11 mouse cellular contexts compared by ENCODE assay signal in the genomic region with DNA sequence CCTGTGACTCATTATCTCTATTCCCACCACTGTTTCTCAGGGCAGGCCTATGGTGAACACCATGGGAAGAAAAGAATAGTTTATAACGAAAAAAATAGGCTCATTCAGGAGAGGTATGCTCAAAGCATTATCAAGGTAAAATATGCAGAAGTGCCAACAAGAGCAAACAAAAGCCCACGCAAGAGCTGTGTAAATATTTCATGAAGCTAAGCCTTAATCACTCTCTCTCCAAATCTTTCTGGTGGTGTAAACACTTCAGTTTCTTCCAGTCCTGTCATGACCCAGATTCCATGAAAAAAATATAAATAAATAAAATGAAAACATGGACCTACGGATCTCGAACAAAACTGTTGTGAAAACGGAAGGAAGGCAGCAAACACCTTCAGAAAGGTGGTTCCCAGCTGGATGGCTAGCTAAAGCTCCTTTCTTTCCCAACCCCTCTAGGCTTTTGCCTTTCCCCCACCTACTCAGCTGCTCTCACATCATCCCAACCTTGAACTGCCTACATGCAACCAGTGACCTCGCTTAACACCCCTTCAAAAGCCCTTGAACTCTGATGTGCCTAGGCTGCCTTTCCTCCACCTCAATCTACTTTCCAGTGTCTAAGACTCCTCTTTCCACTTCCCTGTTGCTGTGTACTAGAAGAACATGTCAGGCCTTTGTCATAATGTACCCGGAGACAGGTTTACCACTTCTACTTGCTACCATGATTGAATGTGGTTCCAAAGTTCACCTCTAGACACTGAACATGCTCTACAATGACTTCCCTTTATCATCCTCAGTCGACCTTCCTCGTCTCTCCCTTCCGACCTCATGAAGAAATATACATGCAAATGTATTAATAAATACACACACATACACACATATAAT. TPM values are rescaled to one million over a fixed set of nuclear protein-coding genes. Genes with fewer than 3 reads are reported as not detected.
DNase-seq lines count a peak whose midpoint lies in the region; ATAC-seq and TF ChIP-seq lines count a peak whose summit lies in the region.
"Had no signal": no experiment of that assay in that cellular context is flagged by ENCODE, and none has a peak within 500 bp of the region (broad histone marks: within the 10 kb centered on the region; RNA-seq: fewer than 3 reads in every experiment).

No protein-coding gene starts in this region.

- H3K9me3 ChIP-seq in forebrain, embryonic 16.5 days (ENCODE audit: control insufficient read depth, low read length), result no peaks in the 10 kb centered on the region
- H3K9me3 ChIP-seq in forebrain, embryonic 14.5 days (replicated peaks; ENCODE audit: control insufficient read depth, low read length), result no peaks in the 10 kb centered on the region
- H3K9me3 ChIP-seq in intestine, embryonic 14.5 days (ENCODE audit: control insufficient read depth, low read length), result no peaks in the 10 kb centered on the region
- no peaks in the 10 kb centered on the region for H3K9me3 ChIP-seq in neural tube, embryonic 14.5 days (ENCODE audit: control insufficient read depth, low read length)

- DNase-seq in forebrain, embryonic 14.5 days (ENCODE audit: low spot score), result no peak
- no peak for DNase-seq in left cerebral cortex, adult 2 months (ENCODE audit: extremely low spot score in 1 of 2, low spot score in 2 of 2)
- no peak for DNase-seq in left cerebral cortex, adult 18-20 months (ENCODE audit: low spot score in 2 of 2)
- no peak for DNase-seq in intestine, embryonic 14.5 days (ENCODE audit: low spot score)
- DNase-seq in gastrocnemius, postnatal 25 days, result no peak
- DNase-seq in left cerebral cortex, postnatal 36 days (ENCODE audit: low spot score in 2 of 2), result no peak
- DNase-seq: adrenal gland, postnatal 14 days; thymus, postnatal 4 days had no signal

- H3K36me3 ChIP-seq in forebrain, embryonic 16.5 days (ENCODE audit: control insufficient read depth, insufficient read depth), result no peaks in the 10 kb centered on the region
- H3K36me3 ChIP-seq in forebrain, embryonic 14.5 days (ENCODE audit: control insufficient read depth, insufficient read depth, low read length), result no peaks in the 10 kb centered on the region
- no peaks in the 10 kb centered on the region for H3K36me3 ChIP-seq in intestine, embryonic 14.5 days (ENCODE audit: control insufficient read depth, insufficient read depth, low read length)
- no peaks in the 10 kb centered on the region for H3K36me3 ChIP-seq in neural tube, embryonic 14.5 days (ENCODE audit: control insufficient read depth, insufficient read depth, low read length)

- no peak overlapping the region for H3K27ac ChIP-seq in forebrain, embryonic 16.5 days (ENCODE audit: low read length)
- H3K27ac ChIP-seq in forebrain, embryonic 14.5 days (ENCODE audit: low read depth, low read length), result no peak overlapping the region
- no peak overlapping the region; the same call in 1 of the 2 replicates for H3K27ac ChIP-seq in left cerebral cortex, adult 2 months
- peak overlapping the region; percentile 25; the same call in 1 of the 2 replicates for H3K27ac ChIP-seq in intestine, embryonic 14.5 days (ENCODE audit: low read depth)
- H3K27ac ChIP-seq in neural tube, embryonic 14.5 days (ENCODE audit: low read depth, low read length), result no peak overlapping the region

- no peaks in the 10 kb centered on the region for H3K27me3 ChIP-seq in forebrain, embryonic 16.5 days (replicated peaks; ENCODE audit: control insufficient read depth, insufficient read depth, low read length)
- no peaks in the 10 kb centered on the region for H3K27me3 ChIP-seq in forebrain, embryonic 14.5 days (replicated peaks; ENCODE audit: control insufficient read depth, insufficient read depth, low read length)
- no peaks in the 10 kb centered on the region for H3K27me3 ChIP-seq in intestine, embryonic 14.5 days (replicated peaks; ENCODE audit: control insufficient read depth, insufficient read depth, low read length)
- no peaks in the 10 kb centered on the region for H3K27me3 ChIP-seq in neural tube, embryonic 14.5 days (ENCODE audit: control insufficient read depth, insufficient read depth, low read length)
- H3K27me3 ChIP-seq: CH12.LX had no signal

- intact Hi-C loops in left cerebral cortex, adult 2 months (cut with DNase I), result no loop called here
- intact Hi-C loops in left cerebral cortex, postnatal 36 days (cut with DNase I), result no loop called here

- peak overlapping the region; percentile 10; the same call in 1 of the 2 replicates for H3K4me3 ChIP-seq in forebrain, embryonic 16.5 days (replicated peaks; ENCODE audit: low read length)
- no peak overlapping the region for H3K4me3 ChIP-seq in forebrain, embryonic 14.5 days (ENCODE audit: low read depth, low read length)
- H3K4me3 ChIP-seq in left cerebral cortex, adult 2 months, result peak overlapping the region; percentile 69
- peak overlapping the region; percentile 40 for H3K4me3 ChIP-seq in intestine, embryonic 14.5 days (ENCODE audit: low read depth, low read length)
- H3K4me3 ChIP-seq in neural tube, embryonic 14.5 days (ENCODE audit: low read depth, low read length), result peak overlapping the region; percentile 45

- peak overlapping the region; percentile 14 for H3K4me2 ChIP-seq in forebrain, embryonic 16.5 days (ENCODE audit: low read length)
- H3K4me2 ChIP-seq in forebrain, embryonic 14.5 days (ENCODE audit: low read length), result no peak overlapping the region; the same call in 1 of the 2 replicates
- H3K4me2 ChIP-seq in intestine, embryonic 14.5 days (ENCODE audit: low read length), result peak overlapping the region; percentile 59
- H3K4me2 ChIP-seq in neural tube, embryonic 14.5 days (ENCODE audit: low read depth, low read length), result peak overlapping the region; percentile 81; the same call in 1 of the 2 replicates

- no peak overlapping the region; the same call in 1 of the 2 replicates for H3K9ac ChIP-seq in forebrain, embryonic 16.5 days (replicated peaks; ENCODE audit: low read depth, low read length)
- no peak overlapping the region for H3K9ac ChIP-seq in forebrain, embryonic 14.5 days (ENCODE audit: low read length)
- H3K9ac ChIP-seq in intestine, embryonic 14.5 days (ENCODE audit: low read length), result no peak overlapping the region
- no peak overlapping the region for H3K9ac ChIP-seq in neural tube, embryonic 14.5 days (replicated peaks; ENCODE audit: low read depth, low read length)

- peaks cover 8% of the 10 kb centered on the region; the same call in 1 of the 2 replicates for H3K4me1 ChIP-seq in forebrain, embryonic 16.5 days (replicated peaks; ENCODE audit: control insufficient read depth, insufficient read depth, low read length)
- H3K4me1 ChIP-seq in forebrain, embryonic 14.5 days (ENCODE audit: control insufficient read depth, insufficient read depth, low read length), result 0 out of 2 replicates have a peak, but pooled peaks cover 6% of the 10 kb centered on the region
- 0 out of 2 replicates have a peak, but pooled peaks cover 3% of the 10 kb centered on the region for H3K4me1 ChIP-seq in intestine, embryonic 14.5 days (replicated peaks; ENCODE audit: control insufficient read depth, insufficient read depth, low read length)
- H3K4me1 ChIP-seq in neural tube, embryonic 14.5 days (ENCODE audit: control insufficient read depth, insufficient read depth, low read length), result peaks cover 3% of the 10 kb centered on the region

- no peak for TF ChIP-seq CTCF in left cerebral cortex, adult 2 months (IDR thresholded peaks at IDR 0.05)

- WGBS in forebrain, embryonic 16.5 days, result 74% methylated on average over 10 of the region's 10 CpGs
- 73% methylated on average over 10 of the region's 10 CpGs for WGBS in forebrain, embryonic 14.5 days
- WGBS in intestine, embryonic 14.5 days, result 54% methylated on average over 10 of the region's 10 CpGs
- 78% methylated on average over 10 of the region's 10 CpGs for WGBS in neural tube, embryonic 14.5 days

- no peak for ATAC-seq in forebrain, embryonic 16.5 days
- no peak for ATAC-seq in forebrain, embryonic 14.5 days
- peak; percentile 52 for ATAC-seq in intestine, embryonic 14.5 days (replicated peaks; ENCODE audit: low FRiP score, low TSS enrichment, low read depth)
- ATAC-seq in neural tube, embryonic 14.5 days (ENCODE audit: low read depth), result no peak

RNA-seq across cellular contexts. Expression of gene Gprin3, which starts 1.0 kb away (rescaled TPM):
- polyA plus RNA-seq in forebrain, embryonic 16.5 days (2015; fragmentation: Nextera tagmentation; extraction: Ambion mirVana), result 3.3 and 5.3 TPM in 2 replicates
- polyA plus RNA-seq in forebrain, embryonic 14.5 days (2014; fragmentation: Nextera tagmentation; extraction: Ambion mirVana), result 1.9 and 3.2 TPM in 2 replicates
- 10 to 100 TPM in 1 of 2 experiments, 1 to 10 TPM in 1; 8.0 to 10.9 TPM for total RNA-seq in left cerebral cortex, adult 2 months (2021)
- total RNA-seq in left cerebral cortex, adult 18-20 months (2021), result 1 to 10 TPM; 9.2 to 9.9 TPM
- polyA plus RNA-seq in intestine, embryonic 14.5 days (2014; fragmentation: Nextera tagmentation; extraction: Ambion mirVana), result 4.2 and 5.3 TPM in 2 replicates
- 6.2 and 9.7 TPM in 2 replicates for polyA plus RNA-seq in neural tube, embryonic 14.5 days (2014; fragmentation: Nextera tagmentation; extraction: Ambion mirVana)
- under 1 TPM; 0.18 to 0.40 TPM for total RNA-seq in gastrocnemius, postnatal 25 days (2021)
- total RNA-seq in left cerebral cortex, postnatal 36 days (2021), result 10 to 100 TPM; 11.1 to 13.8 TPM

Comparison
In these comparisons a context has a peak if more than half of its experiments do, and no peak if none do; other contexts are left out.
1. RNA of gene Gprin3, which starts 1.0 kb away (total RNA-seq): 11.1 to 13.8 TPM in left cerebral cortex, postnatal 36 days, 8.0 to 10.9 TPM in left cerebral cortex, adult 2 months and 9.2 to 9.9 TPM in left cerebral cortex, adult 18-20 months; 0.18 to 0.40 TPM in gastrocnemius, postnatal 25 days; every median in the first group is over 4 times any median in the second.